Mouse (Mus musculus): ENCODE measurements around the gene Pbsn. TPM values are rescaled to one million over a fixed set of nuclear protein-coding genes. Genes with fewer than 3 reads are reported as not detected.
"Not testable (repeated sequence)": the region's sequence is repeated elsewhere in the genome, so short reads cannot be mapped to it uniquely, and the experiment has no call there.

Pbsn gene
- not detected in 2 replicates for polyA plus RNA-seq (2015; fragmentation: Nextera tagmentation; extraction: Ambion mirVana)

DNA sequence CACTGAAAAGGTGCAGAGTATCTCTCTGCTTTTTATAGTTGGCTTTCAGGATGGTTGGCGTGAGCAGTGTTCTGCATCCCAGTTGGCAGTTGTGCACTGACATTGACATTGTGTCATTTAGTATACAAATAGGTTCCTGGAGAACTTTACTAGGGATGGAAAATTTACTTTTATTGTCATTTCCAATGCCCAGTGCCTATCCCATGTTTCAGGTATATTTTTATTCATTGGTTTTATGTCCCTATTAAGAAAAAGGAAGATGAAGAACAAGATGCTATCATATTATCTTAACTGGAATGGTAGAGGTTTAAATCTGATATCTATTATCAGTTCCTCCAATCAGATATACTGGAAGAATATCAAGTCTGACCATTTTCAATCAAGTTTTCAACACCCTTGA is at the start of gene Pbsn:
TSS of gene Pbsn (minus strand) at position 101 of the 400 bp plus-strand sequence.
- Histone ChIP-seq H3K9me3 (ENCODE audit: low read length) (no peaks in the 10 kb centered on the region), H3K27me3 (ENCODE audit: insufficient read depth, low read length) (no peaks in the 10 kb centered on the region), H3K4me1 (ENCODE audit: insufficient read depth) (no peaks in the 10 kb centered on the region), H3K36me3 (replicated peaks; ENCODE audit: insufficient read depth, low read length) (no peaks in the 10 kb centered on the region), H3K27ac (ENCODE audit: low read depth) (no peak within 1 kb of the TSS), H3K9ac (replicated peaks) (no peak within 1 kb of the TSS), H3K4me2 (ENCODE audit: low read depth, low read length) (no peak within 1 kb of the TSS), H3K4me3 (ENCODE audit: low read depth, low read length) (no peak within 1 kb of the TSS)
- ATAC-seq (no peak), DNase-seq (no peak)
- WGBS (ENCODE audit: insufficient replicate concordance) = 54% methylated on average over 1 of the region's 1 CpGs
- TF ChIP-seq EP300 (IDR thresholded peaks at IDR 0.05; ENCODE audit: low read depth) = no peak
- no peak for TF ChIP-seq CTCF (IDR thresholded peaks at IDR 0.05; ENCODE audit: low read depth)

DNA sequence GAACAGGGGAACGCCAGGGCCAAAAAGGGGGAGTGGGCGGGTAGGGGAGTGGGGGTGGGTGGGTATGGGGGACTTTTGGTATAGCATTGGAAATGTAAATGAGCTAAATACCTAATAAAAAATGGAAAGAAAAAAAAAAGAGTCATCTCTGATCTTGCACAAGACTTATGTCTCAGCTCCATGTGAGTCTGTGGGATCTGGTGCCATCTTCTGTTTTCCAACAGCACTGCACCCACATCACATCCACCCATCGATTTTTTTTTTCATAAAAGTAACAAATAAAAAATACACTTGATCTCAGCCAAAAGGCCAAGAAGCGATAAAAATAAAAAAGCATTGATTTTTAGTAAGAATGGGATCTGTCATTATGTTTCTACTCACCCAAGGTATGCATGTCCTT is 26.6 kb upstream of the Pbsn start:
- WGBS (ENCODE audit: insufficient replicate concordance) = 32% methylated on average over 2 of the region's 4 CpGs
- ATAC-seq; H3K9ac ChIP-seq (replicated peaks): not testable (repeated sequence)

DNA sequence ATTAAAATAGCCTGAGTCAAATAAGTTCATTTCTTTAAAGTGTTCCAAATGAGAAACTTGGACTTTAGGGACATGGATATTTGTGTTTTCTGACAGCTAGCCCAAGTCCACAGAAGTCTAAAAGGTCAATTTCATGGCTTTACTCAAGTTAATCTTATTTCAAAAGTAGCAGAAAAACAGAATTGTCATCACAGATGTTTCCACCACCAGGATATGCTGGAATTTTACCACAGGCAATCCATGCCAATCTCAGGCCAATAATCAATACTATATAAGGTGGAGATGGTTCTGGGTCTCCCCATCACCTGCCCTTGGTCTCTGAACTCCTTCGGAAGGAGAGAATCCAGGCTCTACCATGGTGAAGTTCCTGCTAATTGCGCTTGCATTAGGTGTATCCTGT is 11.0 kb upstream of the Pbsn start, which contains the start of gene Gm14744:
TSS of gene Gm14744 (plus strand) at position 301 of the 400 bp plus-strand sequence.
- H3K9me3 ChIP-seq (ENCODE audit: low read length); H3K27me3 ChIP-seq (ENCODE audit: insufficient read depth, low read length); H3K27ac ChIP-seq (ENCODE audit: low read depth); H3K36me3 ChIP-seq (replicated peaks; ENCODE audit: insufficient read depth, low read length); ATAC-seq; H3K4me1 ChIP-seq (ENCODE audit: insufficient read depth); DNase-seq; H3K4me2 ChIP-seq (ENCODE audit: low read depth, low read length); H3K9ac ChIP-seq (replicated peaks); H3K4me3 ChIP-seq (ENCODE audit: low read depth, low read length): not testable (repeated sequence)
- 73% methylated on average over 2 of the region's 2 CpGs for WGBS (ENCODE audit: insufficient replicate concordance)

More for the DNA sequence above, 26.6 kb upstream of the Pbsn start:
- DNase-seq; H3K9me3 ChIP-seq (ENCODE audit: low read length); H3K27me3 ChIP-seq (ENCODE audit: insufficient read depth, low read length); H3K27ac ChIP-seq (ENCODE audit: low read depth); H3K4me1 ChIP-seq (ENCODE audit: insufficient read depth); H3K4me2 ChIP-seq (ENCODE audit: low read depth, low read length); H3K36me3 ChIP-seq (replicated peaks; ENCODE audit: insufficient read depth, low read length); H3K4me3 ChIP-seq (ENCODE audit: low read depth, low read length): not testable (repeated sequence)

DNA sequence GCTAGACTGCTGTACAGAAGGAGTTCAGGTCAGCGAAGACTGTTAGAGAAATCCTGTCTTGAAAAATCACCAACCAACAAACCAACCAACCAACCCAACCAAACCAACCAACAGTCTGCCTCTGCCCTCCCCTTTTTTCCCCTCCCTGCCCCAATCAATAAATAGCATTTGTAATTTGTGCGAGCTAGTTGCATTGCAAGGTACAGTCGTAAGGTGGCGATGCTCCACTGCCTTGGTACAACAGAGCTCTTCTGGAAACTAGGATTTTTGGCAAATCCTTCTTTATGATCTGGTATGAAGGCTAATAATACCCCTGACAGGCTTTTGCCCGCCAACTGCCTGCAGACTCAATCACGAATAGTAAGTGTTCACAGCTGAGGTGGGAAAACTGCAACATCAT is 41.4 kb downstream of the Pbsn start:
- H3K9me3 ChIP-seq (ENCODE audit: low read length) = no peaks in the 10 kb centered on the region
- H3K27me3 ChIP-seq (ENCODE audit: insufficient read depth, low read length) = no peaks in the 10 kb centered on the region
- TF ChIP-seq CTCF (IDR thresholded peaks at IDR 0.05; ENCODE audit: low read depth) = no peak
- TF ChIP-seq EP300 (IDR thresholded peaks at IDR 0.05; ENCODE audit: low read depth) = no peak
- 52% methylated on average over 6 of the region's 6 CpGs for WGBS (ENCODE audit: insufficient replicate concordance)
- no peaks in the 10 kb centered on the region for H3K36me3 ChIP-seq (replicated peaks; ENCODE audit: insufficient read depth, low read length)
- DNase-seq (no peak), ATAC-seq (no peak)
- no peak overlapping the region for H3K4me2 ChIP-seq (ENCODE audit: low read depth, low read length)
- no peak overlapping the region for H3K9ac ChIP-seq (replicated peaks)
- no peaks in the 10 kb centered on the region for H3K4me1 ChIP-seq (ENCODE audit: insufficient read depth)
- H3K4me3 ChIP-seq (ENCODE audit: low read depth, low read length) = no peak overlapping the region
- no peak overlapping the region for H3K27ac ChIP-seq (ENCODE audit: low read depth)

DNA sequence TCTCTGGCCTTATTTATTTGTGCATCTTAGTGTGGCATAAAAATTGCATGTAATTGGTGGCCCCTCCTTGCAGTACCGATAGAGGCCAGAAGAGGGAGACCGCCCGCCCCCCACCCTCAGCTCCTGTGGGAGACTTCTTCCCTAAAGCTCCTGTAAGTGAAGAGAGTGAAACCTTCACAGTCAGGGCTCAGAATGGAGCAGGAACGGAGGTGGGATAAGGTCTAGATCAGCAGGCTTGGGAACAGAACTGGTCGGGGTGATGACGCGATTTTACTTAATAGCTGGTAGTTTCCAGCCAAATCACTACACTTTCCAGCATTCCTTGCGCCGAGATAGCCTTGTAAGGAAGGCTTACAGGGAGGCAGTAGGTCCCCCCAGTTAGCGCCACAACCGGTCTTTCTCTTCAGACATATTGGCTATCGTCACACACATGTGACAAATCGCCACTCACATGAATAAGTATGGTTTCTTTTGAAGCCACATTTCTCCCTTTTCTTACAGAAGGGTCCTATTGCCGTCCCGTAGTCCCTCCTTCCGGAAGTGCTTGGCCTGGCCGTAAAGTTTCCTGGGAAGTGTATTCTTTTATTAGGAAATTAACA is 42.7 kb downstream of the Pbsn start:
- H3K36me3 ChIP-seq (replicated peaks; ENCODE audit: insufficient read depth, low read length) = no peaks in the 10 kb centered on the region
- ATAC-seq = peak; percentile 58
- no peak overlapping the region for H3K9ac ChIP-seq (replicated peaks)

DNA sequence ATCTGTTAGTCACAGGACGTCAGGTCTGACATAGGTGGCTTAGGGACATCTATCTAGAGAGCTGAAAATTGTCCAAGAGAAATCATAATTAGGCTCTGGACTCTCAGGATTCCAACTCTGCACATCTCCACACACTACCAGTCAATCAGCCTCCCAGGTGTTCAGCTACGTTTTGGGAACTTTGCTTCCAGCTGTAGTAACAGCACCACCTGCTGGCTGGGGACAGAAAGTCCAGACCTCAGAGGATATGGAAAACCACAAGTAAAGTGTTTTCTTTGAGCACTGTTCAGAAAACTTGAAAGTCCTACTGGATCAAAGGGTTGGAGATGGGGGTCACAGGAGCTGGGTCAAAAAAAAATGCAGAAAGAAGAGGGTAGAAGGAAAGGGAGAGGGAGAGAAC is 44.8 kb downstream of the Pbsn start:
- Histone ChIP-seq H3K4me2 (ENCODE audit: low read depth, low read length) (no peak overlapping the region), H3K27ac (ENCODE audit: low read depth) (no peak overlapping the region), H3K4me3 (ENCODE audit: low read depth, low read length) (no peak overlapping the region), H3K27me3 (ENCODE audit: insufficient read depth, low read length) (no peaks in the 10 kb centered on the region), H3K9me3 (ENCODE audit: low read length) (no peaks in the 10 kb centered on the region), H3K9ac (replicated peaks) (no peak overlapping the region), H3K4me1 (ENCODE audit: insufficient read depth) (no peaks in the 10 kb centered on the region), H3K36me3 (replicated peaks; ENCODE audit: insufficient read depth, low read length) (no peaks in the 10 kb centered on the region)
- DNase-seq = peak; percentile 31
- no peak for ATAC-seq
- WGBS (ENCODE audit: insufficient replicate concordance) = 21% methylated on average over 2 of the region's 2 CpGs
- TF ChIP-seq CTCF (IDR thresholded peaks at IDR 0.05; ENCODE audit: low read depth) = peak; percentile 71
- TF ChIP-seq EP300 (IDR thresholded peaks at IDR 0.05; ENCODE audit: low read depth) = no peak

More for the DNA sequence above, 42.7 kb downstream of the Pbsn start:
- peak overlapping the region; percentile 57 for H3K4me2 ChIP-seq (ENCODE audit: low read depth, low read length)
- peak overlapping the region; percentile 38 for H3K4me3 ChIP-seq (ENCODE audit: low read depth, low read length)
- H3K9me3 ChIP-seq (ENCODE audit: low read length) = no peaks in the 10 kb centered on the region
- WGBS (ENCODE audit: insufficient replicate concordance) = 31% methylated on average over 17 of the region's 17 CpGs
- H3K27me3 ChIP-seq (ENCODE audit: insufficient read depth, low read length) = no peaks in the 10 kb centered on the region
- DNase-seq = peak; percentile 50
- TF ChIP-seq CTCF (IDR thresholded peaks at IDR 0.05; ENCODE audit: low read depth) (peak; percentile 74), EP300 (IDR thresholded peaks at IDR 0.05; ENCODE audit: low read depth) (no peak)
- H3K4me1 ChIP-seq (ENCODE audit: insufficient read depth) = no peaks in the 10 kb centered on the region
- H3K27ac ChIP-seq (ENCODE audit: low read depth) = no peak overlapping the region

DNA sequence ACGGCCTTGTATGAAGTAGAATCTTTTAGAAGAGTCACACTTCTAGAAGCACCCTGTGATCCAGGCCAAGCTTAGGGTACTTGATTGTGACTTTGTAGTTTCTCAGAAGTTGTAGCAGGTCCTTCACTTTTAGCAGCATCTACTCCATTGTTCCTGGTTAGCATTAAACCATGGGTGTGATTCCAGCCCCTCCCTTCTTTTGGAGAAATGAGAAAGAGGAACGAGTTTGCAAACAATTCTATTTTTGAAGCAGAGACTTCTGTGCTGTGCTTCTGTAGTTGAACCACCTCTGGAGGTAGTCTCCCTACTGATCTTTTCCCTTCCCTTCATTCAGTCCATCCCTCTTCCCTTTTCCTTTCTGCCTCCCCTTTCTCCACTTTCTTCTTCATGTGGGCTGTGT is 51.1 kb downstream of the Pbsn start:
- no peak for DNase-seq
- H3K27ac ChIP-seq (ENCODE audit: low read depth) = no peak overlapping the region
- H3K4me1 ChIP-seq (ENCODE audit: insufficient read depth) = no peaks in the 10 kb centered on the region
- H3K9me3 ChIP-seq (ENCODE audit: low read length) = no peaks in the 10 kb centered on the region
- 52% methylated on average over 2 of the region's 2 CpGs for WGBS (ENCODE audit: insufficient replicate concordance)
- H3K4me3 ChIP-seq (ENCODE audit: low read depth, low read length) = no peak overlapping the region
- H3K27me3 ChIP-seq (ENCODE audit: insufficient read depth, low read length) = no peaks in the 10 kb centered on the region
- H3K36me3 ChIP-seq (replicated peaks; ENCODE audit: insufficient read depth, low read length) = no peaks in the 10 kb centered on the region
- no peak overlapping the region for H3K4me2 ChIP-seq (ENCODE audit: low read depth, low read length)
- no peak for TF ChIP-seq CTCF (IDR thresholded peaks at IDR 0.05; ENCODE audit: low read depth)
- no peak for TF ChIP-seq EP300 (IDR thresholded peaks at IDR 0.05; ENCODE audit: low read depth)
- ATAC-seq = no peak
- H3K9ac ChIP-seq (replicated peaks) = no peak overlapping the region

Measured in liver, postnatal 0 days (tissue).